Mouse (Mus musculus) cerebellum, adult 18-20 months (tissue): ENCODE measurements around the gene Zfp663.

Source experiments
- DNase-seq, 2 experiments: peaks; one replicate each; pipeline ENCODE4 v3.0.0; 2021

Gene Zfp663

GRCm38 (mm10) chr2:165368496-165368895 lies at the start of gene Zfp663:
Gene Zfp663, minus strand, starts transcription at chr2:165368729.
- DNase-seq: no peak

GRCm38 (mm10) chr2:165417291-165417690 lies 48.8 kb upstream of the Zfp663 start:
- DNase-seq: peak; percentile 52 to 53

- no peak for DNase-seq
These were observed 47.3 kb upstream of the Zfp663 start for GRCm38 (mm10) chr2:165415795-165416194.

GRCm38 (mm10) chr2:165415141-165415721 lies 46.7 kb upstream of the Zfp663 start:
- no peak for DNase-seq

- DNase-seq: no peak
These were observed 45.8 kb upstream of the Zfp663 start for GRCm38 (mm10) chr2:165414321-165414720.

GRCm38 (mm10) chr2:165413884-165414283 lies 45.4 kb upstream of the Zfp663 start:
- DNase-seq: peak; percentile 55 to 68

GRCm38 (mm10) chr2:165407700-165408301 lies 39.3 kb upstream of the Zfp663 start:
- DNase-seq: peak; percentile 81 to 83

GRCm38 (mm10) chr2:165405351-165405750 lies 36.8 kb upstream of the Zfp663 start:
- no peak for DNase-seq

- DNase-seq: no peak
These were observed 36.4 kb upstream of the Zfp663 start for GRCm38 (mm10) chr2:165404951-165405350.

- no peak for DNase-seq
These were observed 29.7 kb upstream of the Zfp663 start for GRCm38 (mm10) chr2:165398164-165398785.

- no peak for DNase-seq
These were observed 29.1 kb upstream of the Zfp663 start for GRCm38 (mm10) chr2:165397502-165398163.

- no peak for DNase-seq
These were observed 28.4 kb upstream of the Zfp663 start for GRCm38 (mm10) chr2:165396831-165397501.

- DNase-seq: no peak
These were observed 23.6 kb upstream of the Zfp663 start for GRCm38 (mm10) chr2:165392156-165392555.

- DNase-seq: peak; percentile 46 to 47
These were observed 23.0 kb upstream of the Zfp663 start for GRCm38 (mm10) chr2:165391561-165391960.

GRCm38 (mm10) chr2:165389299-165389952 lies 20.9 kb upstream of the Zfp663 start:
- no peak for DNase-seq

- DNase-seq: peak; percentile 98
These were observed 19.4 kb upstream of the Zfp663 start, which contains the start of gene Zfp334 for GRCm38 (mm10) chr2:165387844-165388495. Gene Zfp334, minus strand, starts transcription at chr2:165388259.

GRCm38 (mm10) chr2:165387370-165387769 lies 18.8 kb upstream of the Zfp663 start:
- DNase-seq: no peak

- no peak for DNase-seq
These were observed 11.5 kb upstream of the Zfp663 start for GRCm38 (mm10) chr2:165380050-165380449.

- no peak for DNase-seq
These were observed 7.5 kb upstream of the Zfp663 start for GRCm38 (mm10) chr2:165376001-165376400.

GRCm38 (mm10) chr2:165375478-165375877 lies 6.9 kb upstream of the Zfp663 start:
- no peak for DNase-seq

GRCm38 (mm10) chr2:165371066-165371465 lies 2.5 kb upstream of the Zfp663 start:
- DNase-seq: no peak

GRCm38 (mm10) chr2:165370348-165370747 lies 1.8 kb upstream of the Zfp663 start:
- no peak for DNase-seq
